Mouse (Mus musculus): Measurements from ENCODE around the gene Gm45261. TPM values are rescaled to one million over a fixed set of nuclear protein-coding genes. Genes with fewer than 3 reads are reported as not detected.

Gene Gm45261
- polyA plus RNA-seq, 1 experiment, result not detected

GRCm38 (mm10) chr1:80496360-80496759 lies 35.1 kb upstream of the Gm45261 start:
- H3K36me3 ChIP-seq (ENCODE audit: control insufficient read depth, insufficient read depth), result no peaks in the 10 kb centered on the region
- H3K79me2 ChIP-seq (ENCODE audit: control insufficient read depth, insufficient read depth), result no peaks in the 10 kb centered on the region
- no peaks in the 10 kb centered on the region for H3K79me3 ChIP-seq (ENCODE audit: low read depth)
- no peak for TF ChIP-seq MAX (IDR thresholded peaks at IDR 0.05)
- H3K4me3 ChIP-seq (ENCODE audit: insufficient read depth, poor library complexity, severe bottlenecking), result no peak overlapping the region
- H3ac ChIP-seq (ENCODE audit: control insufficient read depth, insufficient read length, low read depth), result no peak overlapping the region
- H3K27me3 ChIP-seq (ENCODE audit: control insufficient read depth, insufficient read depth, insufficient read length), result no peaks in the 10 kb centered on the region

GRCm38 (mm10) chr1:80483419-80483818 lies 22.2 kb upstream of the Gm45261 start:
- Histone ChIP-seq H3K36me3 (ENCODE audit: control insufficient read depth, insufficient read depth) (no peaks in the 10 kb centered on the region), H3K79me2 (ENCODE audit: control insufficient read depth, insufficient read depth) (no peaks in the 10 kb centered on the region), H3K27me3 (ENCODE audit: control insufficient read depth, insufficient read depth, insufficient read length) (no peaks in the 10 kb centered on the region), H3K4me3 (ENCODE audit: insufficient read depth, poor library complexity, severe bottlenecking) (no peak overlapping the region), H3ac (ENCODE audit: control insufficient read depth, insufficient read length, low read depth) (no peak overlapping the region), H3K79me3 (ENCODE audit: low read depth) (no peaks in the 10 kb centered on the region)
- TF ChIP-seq MYOD1 (IDR thresholded peaks at IDR 0.05; ENCODE audit: control insufficient read depth, insufficient read length, low read depth), result no peak
- no peak for TF ChIP-seq CTCF (IDR thresholded peaks at IDR 0.05; ENCODE audit: control insufficient read depth, insufficient read depth, insufficient read length)
- TF ChIP-seq USF1 (IDR thresholded peaks at IDR 0.05; ENCODE audit: low read depth), result no peak
- TF ChIP-seq CEBPB (IDR thresholded peaks at IDR 0.05; ENCODE audit: low read depth), result no peak
- no peak for TF ChIP-seq MYOG (IDR thresholded peaks at IDR 0.05; ENCODE audit: control insufficient read depth, extremely low read depth, insufficient read length)
- no peak for TF ChIP-seq MAX (IDR thresholded peaks at IDR 0.05)

- no peak overlapping the region for H3K4me3 ChIP-seq (ENCODE audit: insufficient read depth, poor library complexity, severe bottlenecking)
- no peaks in the 10 kb centered on the region for H3K79me3 ChIP-seq (ENCODE audit: low read depth)
- H3K79me2 ChIP-seq (ENCODE audit: control insufficient read depth, insufficient read depth), result no peaks in the 10 kb centered on the region
- no peaks in the 10 kb centered on the region for H3K27me3 ChIP-seq (ENCODE audit: control insufficient read depth, insufficient read depth, insufficient read length)
- no peak for TF ChIP-seq CEBPB (IDR thresholded peaks at IDR 0.05; ENCODE audit: low read depth)
- no peak for TF ChIP-seq USF1 (IDR thresholded peaks at IDR 0.05; ENCODE audit: low read depth)
- no peak for TF ChIP-seq MYOD1 (IDR thresholded peaks at IDR 0.05; ENCODE audit: control insufficient read depth, insufficient read length, low read depth)
- no peak for TF ChIP-seq MAX (IDR thresholded peaks at IDR 0.05)
- no peak for TF ChIP-seq MYOG (IDR thresholded peaks at IDR 0.05; ENCODE audit: control insufficient read depth, extremely low read depth, insufficient read length)
- TF ChIP-seq FOSL1 (IDR thresholded peaks at IDR 0.05; ENCODE audit: insufficient read depth, low read length, poor library complexity, severe bottlenecking), result no peak
- TF ChIP-seq CTCF (IDR thresholded peaks at IDR 0.05; ENCODE audit: control insufficient read depth, insufficient read depth, insufficient read length), result no peak
- no peak overlapping the region for H3ac ChIP-seq (ENCODE audit: control insufficient read depth, insufficient read length, low read depth)
- no peaks in the 10 kb centered on the region for H3K36me3 ChIP-seq (ENCODE audit: control insufficient read depth, insufficient read depth)
These were observed 13.7 kb upstream of the Gm45261 start for GRCm38 (mm10) chr1:80474942-80475341.

GRCm38 (mm10) chr1:80472395-80472794 lies 11.1 kb upstream of the Gm45261 start:
- TF ChIP-seq USF1 (IDR thresholded peaks at IDR 0.05; ENCODE audit: low read depth) (no peak), MYOD1 (IDR thresholded peaks at IDR 0.05; ENCODE audit: control insufficient read depth, insufficient read length, low read depth) (no peak), MYOG (IDR thresholded peaks at IDR 0.05; ENCODE audit: control insufficient read depth, extremely low read depth, insufficient read length) (no peak), MAX (IDR thresholded peaks at IDR 0.05) (no peak), FOSL1 (IDR thresholded peaks at IDR 0.05; ENCODE audit: insufficient read depth, low read length, poor library complexity, severe bottlenecking) (no peak), CTCF (IDR thresholded peaks at IDR 0.05; ENCODE audit: control insufficient read depth, insufficient read depth, insufficient read length) (no peak), CEBPB (IDR thresholded peaks at IDR 0.05; ENCODE audit: low read depth) (no peak)

GRCm38 (mm10) chr1:80459923-80460322 lies 1.3 kb downstream of the Gm45261 start:
- H3K79me3 ChIP-seq (ENCODE audit: low read depth), result no peaks in the 10 kb centered on the region
- no peak overlapping the region for H3ac ChIP-seq (ENCODE audit: control insufficient read depth, insufficient read length, low read depth)
- H3K27me3 ChIP-seq (ENCODE audit: control insufficient read depth, insufficient read depth, insufficient read length), result no peaks in the 10 kb centered on the region
- no peak overlapping the region for H3K4me3 ChIP-seq (ENCODE audit: insufficient read depth, poor library complexity, severe bottlenecking)
- H3K79me2 ChIP-seq (ENCODE audit: control insufficient read depth, insufficient read depth), result no peaks in the 10 kb centered on the region
- TF ChIP-seq MAX (IDR thresholded peaks at IDR 0.05), result no peak
- no peaks in the 10 kb centered on the region for H3K36me3 ChIP-seq (ENCODE audit: control insufficient read depth, insufficient read depth)

More at GRCm38 (mm10) chr1:80472395-80472794, 11.1 kb upstream of the Gm45261 start:
- H3K27me3 ChIP-seq (ENCODE audit: control insufficient read depth, insufficient read depth, insufficient read length), result no peaks in the 10 kb centered on the region
- H3K79me3 ChIP-seq (ENCODE audit: low read depth), result no peaks in the 10 kb centered on the region
- H3K79me2 ChIP-seq (ENCODE audit: control insufficient read depth, insufficient read depth), result no peaks in the 10 kb centered on the region
- no peak overlapping the region for H3K4me3 ChIP-seq (ENCODE audit: insufficient read depth, poor library complexity, severe bottlenecking)
- H3K36me3 ChIP-seq (ENCODE audit: control insufficient read depth, insufficient read depth), result no peaks in the 10 kb centered on the region
- H3ac ChIP-seq (ENCODE audit: control insufficient read depth, insufficient read length, low read depth), result no peak overlapping the region

- Histone ChIP-seq H3K27me3 (ENCODE audit: control insufficient read depth, insufficient read depth, insufficient read length) (no peaks in the 10 kb centered on the region), H3K79me3 (ENCODE audit: low read depth) (no peaks in the 10 kb centered on the region), H3K4me3 (ENCODE audit: insufficient read depth, poor library complexity, severe bottlenecking) (no peak overlapping the region), H3K79me2 (ENCODE audit: control insufficient read depth, insufficient read depth) (no peaks in the 10 kb centered on the region), H3K36me3 (ENCODE audit: control insufficient read depth, insufficient read depth) (no peaks in the 10 kb centered on the region), H3ac (ENCODE audit: control insufficient read depth, insufficient read length, low read depth) (no peak overlapping the region)
- TF ChIP-seq MYOD1 (IDR thresholded peaks at IDR 0.05; ENCODE audit: control insufficient read depth, insufficient read length, low read depth), result no peak
- no peak for TF ChIP-seq USF1 (IDR thresholded peaks at IDR 0.05; ENCODE audit: low read depth)
- TF ChIP-seq CTCF (IDR thresholded peaks at IDR 0.05; ENCODE audit: control insufficient read depth, insufficient read depth, insufficient read length), result no peak
- no peak for TF ChIP-seq FOSL1 (IDR thresholded peaks at IDR 0.05; ENCODE audit: insufficient read depth, low read length, poor library complexity, severe bottlenecking)
- no peak for TF ChIP-seq MYOG (IDR thresholded peaks at IDR 0.05; ENCODE audit: control insufficient read depth, extremely low read depth, insufficient read length)
- TF ChIP-seq CEBPB (IDR thresholded peaks at IDR 0.05; ENCODE audit: low read depth), result no peak
- TF ChIP-seq MAX (IDR thresholded peaks at IDR 0.05), result no peak
These were observed 1.8 kb downstream of the Gm45261 start for GRCm38 (mm10) chr1:80459477-80459876.

All from C2C12 (cell line).